Comparison of ENCODE assay signal across 14 mouse cellular contexts in genomic region chr8:8233616-8234015, GRCm38 (mm10).
DNase-seq lines count a peak whose midpoint lies in the region; ATAC-seq lines count a peak whose summit lies in the region.
"Had no signal": no experiment of that assay in that cellular context is flagged by ENCODE, and none has a peak within 500 bp of the region (broad histone marks: within the 10 kb centered on the region; RNA-seq: fewer than 3 reads in every experiment).

No protein-coding gene starts in this region.

- no peak overlapping the region for H3K9ac ChIP-seq in neural tube, embryonic 15.5 days (replicated peaks)
- H3K9ac ChIP-seq: midbrain, embryonic 15.5 days had no signal

- no peak overlapping the region for H3K4me3 ChIP-seq in neural tube, embryonic 15.5 days (replicated peaks)
- H3K4me3 ChIP-seq: embryonic facial prominence, embryonic 10.5 days; forebrain, embryonic 10.5 days; midbrain, embryonic 15.5 days had no signal

- no peak overlapping the region for H3K4me2 ChIP-seq in neural tube, embryonic 15.5 days
- H3K4me2 ChIP-seq: midbrain, embryonic 15.5 days had no signal

- no peak overlapping the region for H3K27ac ChIP-seq in neural tube, embryonic 15.5 days (replicated peaks)
- H3K27ac ChIP-seq: embryonic facial prominence, embryonic 10.5 days; forebrain, embryonic 10.5 days; midbrain, embryonic 15.5 days had no signal

- no peak for ATAC-seq in neural tube, embryonic 15.5 days (ENCODE audit: low FRiP score)
- ATAC-seq: midbrain, embryonic 15.5 days; Patski had no signal

- DNase-seq in neural tube, embryonic 10.5 days (ENCODE audit: extremely low spot score, low spot score): peak; percentile 7
- peak; percentile 62 to 65 for DNase-seq in frontal cortex, adult 2 months (ENCODE audit: extremely low spot score in 1 of 2, low spot score in 1 of 2)
- DNase-seq in left cerebral cortex, postnatal 25 days (ENCODE audit: low spot score in 2 of 2): peak; percentile 43 to 93
- DNase-seq in gastrocnemius, postnatal 25 days: no peak
- no peak for DNase-seq in MN1 (ENCODE audit: low spot score)
- no peak for DNase-seq in heart, postnatal 10 days
- DNase-seq: heart, postnatal 14 days; kidney, postnatal 10 days; liver had no signal

- intact Hi-C loops in left cerebral cortex, postnatal 25 days (cut with DNase I): loop anchor here (2.0 to 10.0 kb wide), 4 partner anchors 121 to 761 kb away; no protein-coding TSS in a partner anchor
- intact Hi-C loops in heart, postnatal 10 days (cut with DNase I): no loop called here

- H3K27me3 ChIP-seq in neural tube, embryonic 15.5 days (replicated peaks): no peaks in the 10 kb centered on the region
- H3K27me3 ChIP-seq: midbrain, embryonic 15.5 days; Patski had no signal

- no peaks in the 10 kb centered on the region for H3K9me3 ChIP-seq in neural tube, embryonic 15.5 days (replicated peaks)
- H3K9me3 ChIP-seq: embryonic facial prominence, embryonic 10.5 days; forebrain, embryonic 10.5 days; midbrain, embryonic 15.5 days had no signal

- WGBS in neural tube, embryonic 15.5 days: 91% methylated on average over 3 of the region's 3 CpGs

- no peaks in the 10 kb centered on the region for H3K36me3 ChIP-seq in neural tube, embryonic 15.5 days
- H3K36me3 ChIP-seq: embryonic facial prominence, embryonic 10.5 days; forebrain, embryonic 10.5 days; midbrain, embryonic 15.5 days had no signal

- H3K4me1 ChIP-seq in neural tube, embryonic 15.5 days: peaks cover 12% of the 10 kb centered on the region

Comparison
In these comparisons a context has a peak if more than half of its experiments do, and no peak if none do; other contexts are left out.
1. DNase-seq: peak in neural tube, embryonic 10.5 days (single experiment), frontal cortex, adult 2 months (2 of 2) and left cerebral cortex, postnatal 25 days (2 of 2); none in gastrocnemius, postnatal 25 days (single experiment), MN1 (single experiment) and heart, postnatal 10 days (0 of 2).